Mouse (Mus musculus): Measurements from ENCODE around the gene Tff3.

Tff3 gene

DNA sequence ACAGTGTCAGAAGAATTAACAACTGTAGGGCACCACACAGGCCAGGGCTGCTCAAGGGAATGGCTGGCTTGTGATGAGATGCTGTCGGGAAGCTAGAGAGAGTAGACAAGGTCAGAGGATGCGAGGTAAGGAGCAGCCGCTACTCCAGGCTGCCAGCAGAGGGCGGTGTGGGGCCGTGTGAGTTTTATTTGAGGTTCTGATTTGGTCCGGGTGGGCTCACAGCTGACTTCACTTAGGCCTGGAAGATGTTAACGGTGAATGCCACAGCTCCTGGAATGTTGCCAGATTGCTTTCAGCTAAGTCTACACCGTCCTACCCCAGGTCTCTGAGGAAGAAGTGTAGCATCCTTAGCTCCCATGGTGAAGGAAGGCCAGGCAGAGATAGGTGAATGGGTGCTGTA lies 7.5 kb downstream of the Tff3 start:
- peak in 1 of 2 experiments; percentile 25 for DNase-seq (ENCODE audit: low spot score in 2 of 2)

DNA sequence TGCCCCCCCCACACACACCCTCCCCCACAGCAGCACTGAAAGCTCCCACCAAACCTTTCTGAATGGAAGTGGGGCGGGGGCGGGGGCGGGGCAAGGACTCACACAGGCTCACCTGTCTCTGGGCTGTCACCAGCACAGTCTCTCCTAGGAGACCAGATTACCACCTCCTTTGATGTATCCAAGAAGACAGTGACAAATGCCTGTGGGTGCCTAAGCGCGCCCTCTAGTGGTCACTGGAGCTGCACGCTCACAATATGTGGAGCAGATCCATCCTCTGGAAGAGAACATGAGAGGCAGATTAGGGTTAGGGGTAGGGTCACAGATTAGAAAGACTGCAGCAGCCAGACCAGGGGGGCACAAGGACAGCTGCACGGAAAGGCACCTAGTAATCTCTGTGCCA lies 10.0 kb downstream of the Tff3 start:
- peak; percentile 78 to 81 for DNase-seq (ENCODE audit: low spot score in 2 of 2)

DNA sequence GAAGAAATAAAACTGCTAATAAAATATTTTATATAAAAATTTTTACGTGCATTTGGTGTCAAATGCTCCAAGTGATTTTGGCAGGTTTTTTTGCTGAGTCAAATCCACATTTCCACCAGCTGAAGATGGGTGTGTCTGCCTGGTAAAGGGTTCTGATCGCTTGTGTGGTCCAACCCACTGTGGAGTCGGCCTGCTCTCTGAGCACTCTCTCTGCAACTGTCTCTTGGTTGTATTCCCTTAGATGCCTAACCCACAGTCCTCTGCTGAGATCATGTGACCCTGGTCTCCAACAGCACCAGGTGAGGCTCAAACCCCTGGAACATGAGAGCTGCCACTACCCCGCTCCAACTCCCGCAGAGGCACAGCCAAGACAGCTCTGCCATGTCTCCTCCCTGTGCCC lies 11.5 kb downstream of the Tff3 start:
- no peak for DNase-seq (ENCODE audit: low spot score in 2 of 2)

DNA sequence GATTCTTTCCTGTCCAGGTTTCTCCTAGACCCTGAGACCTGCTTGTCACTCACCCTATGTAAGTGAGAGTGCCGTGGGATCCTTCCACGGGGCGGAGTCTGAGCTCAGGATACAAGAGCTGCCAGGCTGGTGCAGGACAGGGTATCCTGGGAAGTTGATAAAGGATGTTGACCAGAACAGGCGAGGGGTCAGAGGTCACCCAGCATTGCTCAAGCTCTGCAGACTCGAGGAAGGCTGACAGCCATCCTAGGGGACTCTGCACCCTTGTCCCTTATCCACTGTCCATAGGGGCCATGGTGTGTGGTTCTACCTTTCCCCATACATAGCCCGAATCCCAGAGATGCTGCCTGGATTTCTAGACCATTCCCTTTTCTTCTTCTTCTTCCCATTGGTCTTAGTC lies 13.4 kb downstream of the Tff3 start:
- no peak for DNase-seq (ENCODE audit: low spot score in 2 of 2)

DNA sequence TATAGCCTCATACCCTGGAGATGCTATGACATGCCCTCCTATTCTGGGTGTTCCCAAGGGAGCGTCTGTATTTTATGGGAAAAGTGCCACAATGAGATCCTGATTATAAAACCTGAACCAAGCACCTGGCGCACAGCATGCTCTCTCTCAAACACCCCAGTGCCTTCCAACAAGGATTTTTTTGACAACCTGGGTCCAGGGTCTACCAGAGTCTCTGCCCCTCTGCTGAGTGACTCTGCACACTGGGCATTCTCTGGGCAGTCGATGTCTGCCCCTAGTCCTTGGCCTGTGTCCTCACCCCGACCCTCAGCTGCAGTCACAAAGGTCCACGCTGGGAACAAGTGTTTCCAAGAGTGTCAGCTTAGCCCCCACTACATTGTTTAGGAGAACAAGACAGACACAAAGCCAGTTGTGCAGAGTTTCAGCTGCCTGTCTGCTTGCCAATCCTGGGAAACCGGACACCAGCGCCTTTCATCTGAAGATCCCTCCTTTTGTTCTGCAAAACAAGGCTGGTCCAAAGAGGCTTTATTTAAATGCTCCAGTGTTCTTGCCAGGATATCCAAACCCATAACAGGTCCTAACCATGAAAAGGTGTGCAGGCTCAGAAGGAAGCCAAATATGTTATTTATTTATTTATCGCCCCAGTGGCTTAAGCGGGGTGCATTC lies 16.1 kb downstream of the Tff3 start:
- no peak for DNase-seq (ENCODE audit: low spot score in 2 of 2)

DNA sequence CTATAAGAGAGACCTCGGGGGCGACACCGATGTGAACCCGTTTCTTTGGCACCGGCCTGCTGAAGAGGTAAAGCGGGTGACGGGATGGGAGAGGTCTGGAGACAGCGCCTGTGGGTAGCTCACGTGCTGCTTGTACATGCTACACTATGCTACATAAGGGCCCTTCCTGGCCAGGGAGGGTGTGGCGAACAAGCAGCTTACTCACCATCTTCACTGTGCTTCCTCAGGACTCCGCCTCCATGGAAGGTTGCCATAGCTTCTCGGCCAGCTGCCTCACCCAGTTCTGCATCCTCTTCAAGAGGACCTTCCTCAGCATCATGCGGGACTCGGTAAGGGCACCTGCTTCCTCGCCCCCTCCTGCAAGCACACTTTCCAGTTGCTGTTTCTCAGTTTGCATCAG lies 21.1 kb downstream of the Tff3 start:
- no peak for DNase-seq (ENCODE audit: low spot score in 2 of 2)

DNA sequence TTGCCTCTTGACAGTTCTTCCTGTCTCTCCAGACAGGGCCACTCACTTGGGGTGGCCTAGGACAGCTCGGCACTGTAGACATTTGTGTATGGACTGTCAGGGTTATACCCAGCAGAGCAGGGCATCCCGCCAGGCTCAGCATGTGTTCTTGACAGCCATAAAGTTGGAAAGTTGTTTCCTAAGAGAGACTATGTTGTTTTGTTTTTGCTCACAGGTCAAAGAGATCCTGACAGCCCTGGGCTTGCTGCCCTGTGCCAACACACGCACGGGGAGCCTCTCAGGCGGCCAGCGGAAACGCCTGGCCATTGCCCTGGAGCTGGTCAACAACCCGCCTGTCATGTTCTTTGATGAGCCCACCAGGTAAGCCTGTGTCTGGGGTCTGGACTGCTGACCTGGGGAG lies 25.6 kb downstream of the Tff3 start:
- no peak for DNase-seq (ENCODE audit: low spot score in 2 of 2)

DNA sequence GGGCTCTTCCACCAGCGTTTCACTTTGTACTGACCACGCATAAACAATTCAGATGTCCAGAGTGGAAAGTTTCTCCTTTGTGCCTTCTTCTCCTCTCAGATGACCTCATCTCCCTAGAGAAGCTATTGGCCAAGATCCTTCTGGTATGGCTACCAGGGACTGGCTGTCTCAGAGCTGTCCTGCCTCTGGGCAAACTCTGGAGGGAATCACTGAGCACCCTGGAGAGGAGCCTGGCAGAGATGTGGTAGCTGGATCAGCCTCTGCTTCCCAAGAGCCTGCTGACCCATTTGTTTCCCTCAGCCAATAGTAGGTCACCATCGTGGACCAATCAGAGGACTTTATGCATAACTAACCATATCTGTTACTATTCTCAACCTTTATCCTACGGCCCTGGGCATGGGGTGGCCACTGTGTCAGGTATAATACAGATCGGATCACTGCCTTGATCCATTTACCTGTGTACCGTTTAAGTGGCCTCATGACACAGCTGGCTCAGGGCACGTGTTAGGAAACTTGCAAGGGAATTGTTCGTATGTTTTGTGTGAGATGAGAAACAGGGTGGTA lies 26.4 kb downstream of the Tff3 start:
- no peak for DNase-seq (ENCODE audit: low spot score in 2 of 2)

DNA sequence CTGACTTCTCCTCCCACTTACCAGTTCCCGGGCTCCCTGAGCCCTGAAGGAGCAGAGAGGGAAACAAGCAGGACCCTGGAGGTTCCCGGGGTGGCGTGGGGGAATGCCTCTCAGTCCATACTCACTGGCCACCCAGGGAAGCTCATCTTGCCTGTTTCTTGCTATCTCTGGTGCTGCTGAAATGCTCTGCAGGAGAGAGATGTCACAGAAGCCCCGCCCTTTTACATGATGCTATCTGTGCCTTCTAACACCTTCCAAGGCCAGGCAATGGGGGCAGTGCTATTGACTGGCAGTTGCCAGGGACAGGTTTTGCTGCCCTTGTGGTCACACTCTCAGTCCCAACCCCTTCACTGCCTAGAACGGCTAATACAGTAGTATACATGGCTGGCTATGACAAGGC lies 30.7 kb downstream of the Tff3 start:
- DNase-seq (ENCODE audit: low spot score in 2 of 2): no peak

DNA sequence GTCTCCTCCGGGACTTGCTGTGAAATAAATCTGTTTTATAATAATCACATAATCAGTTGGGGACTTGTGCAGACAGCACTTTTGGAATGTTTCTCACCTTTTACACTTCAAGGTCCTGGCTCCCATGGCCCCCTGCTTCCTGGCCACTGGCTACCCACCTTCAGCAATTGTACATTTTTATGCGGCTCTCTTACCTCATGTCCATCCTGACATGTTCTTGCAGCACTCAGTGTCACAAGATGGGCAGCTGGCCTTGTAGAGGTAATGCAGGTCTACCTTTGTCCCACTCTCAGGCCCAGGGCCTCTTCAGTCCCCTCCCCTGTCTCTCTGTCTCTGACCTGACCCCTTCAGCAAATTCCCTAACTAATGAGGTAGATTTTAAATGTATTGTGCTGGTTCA lies 32.6 kb downstream of the Tff3 start:
- no peak for DNase-seq (ENCODE audit: low spot score in 2 of 2)

DNA sequence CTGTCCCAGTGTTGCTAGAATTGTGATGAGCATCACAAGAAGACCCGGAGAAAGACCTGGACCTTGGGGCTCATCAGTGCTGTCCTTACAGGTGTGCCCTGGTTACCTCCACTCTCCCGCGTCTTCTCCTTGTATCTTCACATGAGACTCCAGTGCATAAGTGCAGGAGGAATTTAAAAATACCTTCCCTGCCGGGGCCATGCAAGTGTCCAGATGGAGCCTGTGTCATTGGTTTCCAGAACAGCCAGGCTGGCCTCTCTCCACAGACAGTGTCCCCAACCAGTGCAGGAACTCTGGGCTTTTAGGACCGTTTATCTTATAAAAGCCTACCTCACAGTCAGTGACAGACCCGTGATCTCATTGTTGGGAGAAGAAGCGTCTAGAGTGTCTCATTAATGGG lies 33.9 kb downstream of the Tff3 start:
- DNase-seq (ENCODE audit: low spot score in 2 of 2): no peak

DNA sequence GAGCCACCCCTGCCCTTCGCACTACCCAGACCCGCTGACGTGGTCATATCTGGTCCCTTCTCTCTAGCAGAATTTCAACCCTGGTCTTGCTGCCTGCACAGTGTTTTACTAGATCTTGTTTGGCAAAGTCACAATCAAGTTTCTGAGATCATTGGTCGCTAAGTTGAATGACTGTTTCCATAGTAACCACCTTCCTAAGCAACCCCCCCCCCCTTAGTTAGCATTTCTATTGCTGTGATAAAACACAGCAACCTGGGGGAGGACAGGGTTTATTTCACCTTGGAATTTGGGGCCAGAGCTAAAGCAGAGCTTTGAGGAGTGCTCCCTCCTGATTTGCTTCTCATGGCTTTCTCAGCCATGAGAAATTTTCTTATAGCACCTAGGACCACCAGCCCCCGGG lies 34.7 kb downstream of the Tff3 start:
- DNase-seq (ENCODE audit: low spot score in 2 of 2): no peak

DNA sequence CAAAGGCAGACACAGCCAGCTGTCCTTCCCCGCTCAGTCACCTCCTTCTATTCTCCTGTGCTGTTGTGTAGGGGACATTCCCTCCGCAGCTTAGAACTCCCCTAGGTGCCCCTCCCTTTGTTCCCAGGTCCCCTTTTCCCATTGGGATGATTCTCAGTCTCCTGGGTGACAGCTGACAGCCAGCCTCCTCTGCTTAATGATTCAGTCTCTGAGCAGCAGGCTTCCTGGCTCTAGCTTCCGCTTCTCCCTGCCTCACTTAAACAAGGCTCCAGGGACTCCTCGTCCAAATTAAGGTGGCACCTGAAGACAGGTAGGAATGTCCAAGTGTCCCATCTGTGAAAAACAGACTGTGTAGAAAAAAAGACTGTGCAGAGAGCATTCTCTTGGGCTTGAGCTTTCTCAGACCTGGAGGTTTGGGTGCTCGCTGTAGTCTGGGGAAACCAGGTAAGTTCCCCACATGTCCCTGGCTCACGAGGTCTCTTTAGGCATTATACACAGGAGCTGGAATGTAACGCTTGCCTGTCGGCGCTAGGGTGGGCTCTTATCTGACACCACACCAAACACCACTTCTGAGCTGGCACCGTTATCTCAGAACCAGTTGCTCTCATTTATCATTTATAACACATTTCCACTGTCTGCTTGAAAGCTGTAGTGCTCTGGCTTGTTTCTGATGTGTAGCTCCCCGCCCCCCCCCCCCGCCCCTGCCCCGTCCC lies 38.3 kb downstream of the Tff3 start:
- no peak for DNase-seq (ENCODE audit: low spot score in 2 of 2)

DNA sequence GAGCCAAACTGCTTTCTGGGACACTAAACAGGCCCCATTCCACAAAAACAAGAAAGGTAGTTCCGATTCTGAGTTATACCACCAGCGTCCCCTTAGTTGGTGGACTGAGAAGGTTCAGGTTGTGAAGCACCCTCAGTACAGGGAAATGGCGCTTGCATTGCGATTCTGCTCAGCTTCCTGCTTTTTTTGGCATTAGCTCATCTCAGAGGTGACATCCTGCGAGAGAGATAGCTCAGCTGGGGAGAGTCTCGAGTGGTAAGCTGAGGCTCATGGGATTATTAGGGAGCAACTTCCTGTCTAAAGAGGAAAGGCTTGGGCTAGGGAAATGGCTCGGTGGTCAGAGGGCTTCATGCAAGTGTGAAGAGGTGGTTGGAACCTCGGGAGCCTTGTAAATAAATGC lies 39.6 kb downstream of the Tff3 start:
- DNase-seq (ENCODE audit: low spot score in 2 of 2): no peak

DNA sequence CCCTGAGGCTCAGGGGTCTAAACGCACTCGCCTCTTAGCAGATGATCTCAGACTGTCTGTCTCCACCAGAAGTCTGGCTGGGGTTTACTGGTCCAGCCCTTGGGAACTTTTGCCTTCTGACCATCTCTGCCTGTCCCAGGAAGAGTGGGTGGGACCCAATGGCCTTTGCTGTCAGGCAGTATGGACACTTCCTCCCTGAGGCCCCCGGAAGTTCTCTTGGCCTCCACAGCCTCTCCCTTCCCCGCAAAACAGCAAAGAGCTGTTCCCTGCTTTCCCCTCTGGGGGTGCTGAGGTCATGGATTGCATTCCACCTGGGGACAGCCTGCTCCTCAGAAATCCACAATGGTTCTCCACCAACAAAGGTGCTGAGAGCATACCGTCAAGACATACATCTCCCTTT lies 40.7 kb downstream of the Tff3 start:
- DNase-seq (ENCODE audit: low spot score in 2 of 2): no peak

DNA sequence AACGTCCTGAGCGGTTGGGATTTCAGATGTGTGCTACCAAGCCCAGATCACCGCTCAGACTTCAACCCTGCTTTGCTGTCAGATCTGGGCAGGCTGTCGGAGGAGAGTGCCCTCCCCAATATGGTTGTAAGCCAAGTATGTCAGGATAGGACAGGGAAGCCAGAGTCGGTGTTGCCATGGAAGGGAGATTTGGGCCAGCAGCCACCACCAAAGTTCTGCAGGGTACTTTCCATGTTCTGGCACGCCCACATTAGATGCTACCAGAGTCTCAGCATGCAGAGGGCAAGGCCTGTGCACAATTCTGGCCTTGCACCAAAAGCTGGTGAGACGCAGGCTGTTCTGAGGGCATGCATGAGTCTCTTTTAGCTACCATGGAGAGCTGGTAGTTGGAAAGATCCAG lies 43.2 kb downstream of the Tff3 start:
- no peak for DNase-seq (ENCODE audit: low spot score in 2 of 2)

DNA sequence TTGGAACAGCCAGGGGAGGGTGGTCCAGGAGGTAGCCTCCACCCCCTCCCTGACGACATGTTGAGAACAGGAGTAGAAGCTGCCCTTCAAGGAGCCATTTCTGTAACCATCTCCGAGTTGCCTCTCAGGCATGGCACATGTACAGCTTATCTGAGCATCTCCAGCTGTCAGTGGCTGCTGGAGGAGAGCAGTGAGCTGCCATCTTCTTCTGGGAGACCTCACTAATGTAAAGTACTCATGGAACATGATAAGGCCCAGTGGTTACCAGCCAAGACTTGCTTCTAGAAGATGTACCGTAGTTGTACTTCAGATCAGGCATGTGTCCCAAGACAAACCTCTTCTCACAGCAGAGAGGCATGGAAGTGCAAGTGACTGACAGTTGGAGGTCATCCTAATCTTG lies 43.9 kb downstream of the Tff3 start:
- DNase-seq (ENCODE audit: low spot score in 2 of 2): no peak

DNA sequence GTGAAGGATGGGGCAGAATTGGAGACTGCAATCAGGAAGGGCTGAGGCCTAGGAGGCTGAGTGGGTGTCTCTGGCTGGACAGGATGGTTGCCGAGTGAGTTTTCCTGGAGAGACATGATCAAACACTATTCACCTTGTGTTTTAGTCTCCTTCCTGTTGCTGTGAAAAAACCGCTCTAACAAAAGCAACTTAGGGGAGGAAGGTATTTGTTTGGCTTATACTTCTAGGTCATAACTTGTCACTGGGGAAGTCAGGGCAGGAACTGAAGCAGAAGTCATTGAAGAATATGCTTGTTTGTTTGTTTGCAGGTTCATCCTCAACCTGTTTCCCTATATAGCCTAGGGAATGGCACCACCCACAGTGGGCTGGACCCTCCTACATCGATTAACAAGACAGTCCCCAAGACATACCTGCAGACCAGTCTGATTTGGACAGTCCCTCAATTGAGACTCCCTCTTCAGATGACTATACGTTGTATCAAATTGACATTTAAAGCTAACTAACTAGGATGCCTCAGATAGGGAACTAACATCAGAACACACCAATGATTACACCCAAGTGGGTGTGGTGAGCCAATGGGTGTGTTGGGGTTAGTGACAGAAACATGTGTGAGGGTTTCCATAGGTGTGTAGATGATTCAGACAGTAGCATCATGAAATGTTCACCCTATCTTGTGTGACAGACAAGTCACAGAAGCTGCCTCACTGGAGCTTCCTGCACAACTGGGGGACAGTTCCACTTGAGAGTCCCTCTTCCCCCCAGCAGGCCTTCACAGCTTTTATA lies 47.0 kb downstream of the Tff3 start:
- no peak for DNase-seq (ENCODE audit: low spot score in 2 of 2)

DNA sequence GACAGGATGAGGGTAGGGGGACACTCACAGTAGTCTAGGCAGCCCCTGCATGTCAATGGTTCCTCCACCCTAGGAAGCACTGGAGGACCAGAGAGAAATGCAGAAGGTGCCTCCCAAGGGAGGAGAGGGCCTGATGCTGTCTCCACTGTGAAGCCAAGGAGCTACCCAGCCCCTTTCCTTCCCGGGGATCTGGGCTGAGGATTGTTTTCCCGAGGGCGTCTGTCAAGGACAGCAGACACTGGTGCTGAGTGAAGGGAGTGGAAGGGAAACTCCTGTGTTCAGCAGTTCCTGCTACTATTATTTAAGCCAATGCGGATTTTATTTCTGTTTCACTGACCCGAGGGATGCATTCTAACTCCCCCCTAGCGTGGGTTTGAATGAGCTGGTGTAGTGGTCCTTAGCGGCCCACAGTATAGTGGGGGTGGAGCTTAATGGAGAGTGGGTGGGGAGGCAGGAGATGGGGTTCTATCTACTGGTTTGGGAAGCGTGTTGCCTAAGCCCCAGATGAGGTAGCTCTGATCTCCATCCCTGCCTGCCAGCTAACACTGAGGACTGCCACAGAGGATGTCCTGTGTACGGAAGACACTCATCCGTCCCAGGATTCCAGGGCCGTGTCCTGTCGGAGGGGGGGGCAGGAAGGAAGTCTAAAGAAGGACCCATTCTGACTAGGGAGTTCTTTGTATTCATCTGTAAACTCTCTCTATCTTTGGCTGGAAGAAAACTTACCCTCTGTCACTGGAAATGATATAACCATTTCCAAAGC lies 50.2 kb downstream of the Tff3 start:
- no peak for DNase-seq (ENCODE audit: low spot score in 2 of 2)

DNA sequence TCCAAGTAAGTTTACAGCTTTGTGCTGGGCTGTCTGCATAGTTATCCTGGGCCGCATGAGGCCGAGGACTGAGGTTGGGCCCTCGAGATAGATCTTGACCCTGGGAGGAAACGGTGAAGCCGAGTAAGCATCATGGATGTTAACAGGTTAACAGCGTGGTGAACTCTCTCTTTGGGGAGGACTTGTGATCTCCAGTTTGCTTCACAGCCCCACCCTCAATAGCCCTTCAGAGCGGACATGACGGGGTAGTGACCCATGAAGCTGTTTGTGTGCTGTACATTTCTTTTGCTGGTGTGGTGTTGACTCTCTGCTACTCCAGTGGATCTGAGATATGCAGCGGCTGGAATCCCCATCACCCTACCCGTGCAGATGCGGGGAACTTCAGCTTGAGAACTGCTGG lies 50.9 kb downstream of the Tff3 start:
- no peak for DNase-seq (ENCODE audit: low spot score in 2 of 2)

DNA sequence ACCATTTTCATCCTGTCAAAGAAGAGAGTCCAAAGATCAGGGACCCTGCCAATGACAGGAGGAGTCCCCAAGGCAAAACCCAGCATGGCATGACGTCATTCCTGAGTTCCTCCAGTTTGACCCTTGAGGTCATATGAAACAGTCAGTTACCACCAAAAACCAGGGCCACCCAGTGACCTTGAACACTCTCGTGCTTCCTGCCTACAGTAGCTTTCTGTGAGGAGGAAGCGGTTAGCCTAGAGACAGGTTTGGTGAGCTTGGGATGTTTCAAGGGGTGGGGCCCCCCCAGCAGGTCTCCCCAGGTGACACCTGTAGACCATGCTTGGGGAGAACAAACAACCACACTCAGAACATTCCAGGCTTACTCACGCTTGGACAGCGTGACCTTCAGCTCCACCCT lies 51.9 kb downstream of the Tff3 start:
- no peak for DNase-seq (ENCODE audit: low spot score in 2 of 2)

DNA sequence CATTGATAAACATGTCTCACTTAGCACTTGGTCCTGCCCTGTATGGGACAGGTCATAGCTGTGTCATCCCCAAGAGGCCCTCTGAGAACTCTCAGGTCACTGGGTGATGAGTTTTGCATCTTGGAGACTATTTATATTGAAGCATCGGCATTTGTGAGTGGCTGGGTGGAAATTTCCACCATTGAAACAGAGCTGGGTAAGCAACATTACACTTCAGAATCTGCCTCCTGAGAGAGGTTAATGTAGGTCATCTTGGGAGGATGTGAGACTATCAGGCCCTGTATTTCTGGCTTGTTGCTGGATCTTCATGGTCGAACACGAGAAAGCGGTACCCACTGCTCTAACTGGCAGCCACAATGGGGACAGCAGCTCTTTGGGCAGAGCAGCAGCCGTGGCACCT lies 54.0 kb downstream of the Tff3 start:
- no peak for DNase-seq (ENCODE audit: low spot score in 2 of 2)

All from frontal cortex, postnatal 25 days (tissue).